Mouse (Mus musculus) adrenal gland, adult 18-20 months (tissue): ENCODE results near the gene Mettl1. TPM values are rescaled to one million over a fixed set of nuclear protein-coding genes. Genes with fewer than 3 reads are reported as not detected.

Experiments
- DNase-seq, 2 experiments: peaks; one replicate each; pipeline ENCODE4 v3.0.0; 2021 to 2022; ENCODE audit warnings: low spot score in 2 of 2
- long read RNA-seq, 2 experiments: library from polyadenylated mRNA; stranded (forward); transcript quantifications; one replicate each; pipeline ENCODE4 v2.0.0; 2021
- total RNA-seq, 2 experiments: library from RNA; stranded (reverse); gene quantifications; 1 replicate in 1 of 2; 2 replicates in 1 of 2; pipeline ENCODE4 v1.2.3; 2021

Mettl1 gene
- total RNA-seq, result 10 to 100 TPM; 16.0 to 18.2 TPM
- long read RNA-seq, experiment 1, partial matches to known transcripts, result 0 of 6 reads
- long read RNA-seq, experiment 1, other reads (novel, unspliced or antisense), result 2 of 6 reads
- long read RNA-seq, experiment 2, transcript Mettl1-201 (6 exons, 1,791 nt), result major isoform, 11 of 16 reads
- long read RNA-seq, experiment 2, partial matches to known transcripts, result 1 of 16 reads
- long read RNA-seq, experiment 2, other reads (novel, unspliced or antisense), result 2 of 16 reads

GRCm38 (mm10) chr10:127041274-127041766, at the start of gene Mettl1, which contains the start of gene Eef1akmt3:
Gene Mettl1, plus strand, starts transcription at chr10:127041414.
Gene Eef1akmt3, minus strand, starts transcription at chr10:127041513.
- peak in 1 of 2 experiments; percentile 57 for DNase-seq

- no peak for DNase-seq
Observed at GRCm38 (mm10) chr10:126991676-126992075, 49.5 kb upstream of the Mettl1 start.

- DNase-seq, result no peak
Observed at GRCm38 (mm10) chr10:126993621-126994020, 47.6 kb upstream of the Mettl1 start.

GRCm38 (mm10) chr10:126997340-126998113, 43.7 kb upstream of the Mettl1 start:
- no peak for DNase-seq

GRCm38 (mm10) chr10:127000529-127000928, 40.7 kb upstream of the Mettl1 start, which contains the start of gene Avil:
Gene Avil, plus strand, starts transcription at chr10:127000709.
- no peak for DNase-seq

GRCm38 (mm10) chr10:127001297-127001696, 39.9 kb upstream of the Mettl1 start:
- no peak for DNase-seq

GRCm38 (mm10) chr10:127002056-127002455, 39.2 kb upstream of the Mettl1 start:
- no peak for DNase-seq

- DNase-seq, result no peak
Observed at GRCm38 (mm10) chr10:127002765-127003164, 38.4 kb upstream of the Mettl1 start.

- DNase-seq, result peak; percentile 46 to 56
Observed at GRCm38 (mm10) chr10:127003334-127003733, 37.9 kb upstream of the Mettl1 start.

- no peak for DNase-seq
Observed at GRCm38 (mm10) chr10:127003806-127004205, 37.4 kb upstream of the Mettl1 start.

GRCm38 (mm10) chr10:127016488-127016887, 24.7 kb upstream of the Mettl1 start:
- no peak for DNase-seq

GRCm38 (mm10) chr10:127017071-127017470, 24.1 kb upstream of the Mettl1 start:
- no peak for DNase-seq

- DNase-seq, result no peak
Observed at GRCm38 (mm10) chr10:127018422-127018821, 22.8 kb upstream of the Mettl1 start.

GRCm38 (mm10) chr10:127030336-127031296, 10.6 kb upstream of the Mettl1 start, which contains the start of gene Tsfm:
Gene Tsfm, minus strand, starts transcription at chr10:127030840.
- peak; percentile 94 to 98 for DNase-seq

GRCm38 (mm10) chr10:127033301-127033741, 7.9 kb upstream of the Mettl1 start:
- DNase-seq, result no peak

GRCm38 (mm10) chr10:127036273-127036672, 4.9 kb upstream of the Mettl1 start:
- no peak for DNase-seq

GRCm38 (mm10) chr10:127037641-127038040, 3.6 kb upstream of the Mettl1 start:
- no peak for DNase-seq

GRCm38 (mm10) chr10:127040569-127041214, 522 bp upstream of the Mettl1 start:
- no peak for DNase-seq

GRCm38 (mm10) chr10:127041774-127042338, 642 bp downstream of the Mettl1 start:
- peak; percentile 87 to 91 for DNase-seq
